Mouse (Mus musculus) limb, embryonic 12.5 days (tissue): Measurements from ENCODE around the gene Zbtb5. TPM values are rescaled to one million over a fixed set of nuclear protein-coding genes. Genes with fewer than 3 reads are reported as not detected.
"Not testable (repeated sequence)": the region's sequence is repeated elsewhere in the genome, so short reads cannot be mapped to it uniquely, and the experiment has no call there.

ENCODE experiments used
- ATAC-seq: fragments of 200-750 bp; cut with Nextera tagmentation; 2 replicates; pipeline ENCODE4 v1.8.0; 2017; ENCODE audit warnings: low read depth, moderate TSS enrichment; ENCODE audit not compliant: insufficient number of reproducible peaks, insufficient read depth, low FRiP score, low TSS enrichment
- H3K27ac ChIP-seq: fragments of 300-500 bp; sonication (generic); 2 replicates; pipeline ENCODE4 v1.5.1; 2016; ENCODE audit warnings: mild to moderate bottlenecking, moderate library complexity
- H3K27me3 ChIP-seq: fragments of 300-500 bp; sonication (generic); 2 replicates; pipeline ENCODE4 v1.6.1; 2016; ENCODE audit warnings: mild to moderate bottlenecking, moderate library complexity
- H3K36me3 ChIP-seq: fragments of 300-500 bp; sonication (generic); 2 replicates; pipeline ENCODE4 v1.6.1; 2016; ENCODE audit warnings: mild to moderate bottlenecking, moderate library complexity
- H3K4me1 ChIP-seq: fragments of 300-500 bp; sonication (generic); replicated peaks from 2 replicates; pipeline ENCODE4 v1.6.1; 2016
- H3K4me2 ChIP-seq: fragments of 300-500 bp; sonication (generic); 2 replicates; pipeline ENCODE4 v1.6.1; 2016; ENCODE audit warnings: mild to moderate bottlenecking, moderate library complexity
- H3K4me3 ChIP-seq: fragments of 300-500 bp; sonication (generic); replicated peaks from 2 replicates; pipeline ENCODE4 v1.5.1; 2016; ENCODE audit warnings: mild to moderate bottlenecking
- H3K9ac ChIP-seq: fragments of 300-500 bp; sonication (generic); replicated peaks from 2 replicates; pipeline ENCODE4 v1.6.1; 2016; ENCODE audit warnings: mild to moderate bottlenecking, moderate library complexity
- H3K9me3 ChIP-seq: fragments of 300-500 bp; sonication (generic); 2 replicates; pipeline ENCODE4 v1.6.1; 2016; ENCODE audit warnings: mild to moderate bottlenecking, moderate library complexity
- WGBS: fragments of 180-500 bp; shearing (Covaris S2); methylation state at CpG from one replicate; pipeline ENCODE4 v1.1.7; 2016; 5-methylcytosine and 5-hydroxymethylcytosine counted together
- polyA plus RNA-seq: library from polyadenylated mRNA; unstranded; fragments of >200 nt; fragmentation: Nextera tagmentation; extraction: Ambion mirVana; gene quantifications from 2 replicates; pipeline ENCODE4 v1.2.1, GENCODE M21; 2016

The Zbtb5 gene
- polyA plus RNA-seq = 41.7 and 42.5 TPM in 2 replicates

- Histone ChIP-seq H3K4me2 (peak within 1 kb of the TSS; percentile 79), H3K36me3 (no peaks in the 10 kb centered on the region; the same call in 1 of the 2 replicates), H3K27me3 (no peaks in the 10 kb centered on the region), H3K4me1 (peaks cover 23% of the 10 kb centered on the region), H3K9ac (peak within 1 kb of the TSS; percentile 85), H3K27ac (peak within 1 kb of the TSS; percentile 98), H3K4me3 (peak within 1 kb of the TSS; percentile 71), H3K9me3 (no peaks in the 10 kb centered on the region)
- under 1% methylated on average over 63 of the region's 63 CpGs for WGBS
- peak; percentile 98 for ATAC-seq
Observed at GRCm38 (mm10) chr4:45012105-45012975, at the start of gene Zbtb5. Gene Zbtb5 (minus strand): TSS chr4:45012412.

GRCm38 (mm10) chr4:45055451-45055850 is 43.2 kb upstream of the Zbtb5 start:
- no peak overlapping the region for H3K4me3 ChIP-seq
- no peaks in the 10 kb centered on the region for H3K9me3 ChIP-seq
- no peak overlapping the region for H3K27ac ChIP-seq
- H3K9ac ChIP-seq = no peak overlapping the region
- ATAC-seq = no peak
- H3K4me1 ChIP-seq = no peaks in the 10 kb centered on the region
- H3K4me2 ChIP-seq = no peak overlapping the region
- WGBS = 90% methylated on average over 8 of the region's 8 CpGs
- H3K36me3 ChIP-seq = peaks cover 62% of the 10 kb centered on the region
- no peaks in the 10 kb centered on the region for H3K27me3 ChIP-seq

GRCm38 (mm10) chr4:45054862-45055261 is 42.6 kb upstream of the Zbtb5 start:
- H3K27ac ChIP-seq = no peak overlapping the region
- no peak overlapping the region for H3K4me3 ChIP-seq
- no peak overlapping the region for H3K4me2 ChIP-seq
- peaks cover 64% of the 10 kb centered on the region for H3K36me3 ChIP-seq
- ATAC-seq = no peak
- no peaks in the 10 kb centered on the region for H3K4me1 ChIP-seq
- H3K9ac ChIP-seq = no peak overlapping the region
- 64% methylated on average over 3 of the region's 3 CpGs for WGBS
- H3K27me3 ChIP-seq = no peaks in the 10 kb centered on the region
- H3K9me3 ChIP-seq = no peaks in the 10 kb centered on the region

- Histone ChIP-seq H3K9ac (no peak overlapping the region), H3K4me1 (no peaks in the 10 kb centered on the region), H3K4me2 (no peak overlapping the region), H3K27ac (no peak overlapping the region), H3K27me3 (no peaks in the 10 kb centered on the region), H3K36me3 (peaks cover 79% of the 10 kb centered on the region), H3K4me3 (no peak overlapping the region), H3K9me3 (no peaks in the 10 kb centered on the region)
- WGBS = 86% methylated on average over 9 of the region's 9 CpGs
- no peak for ATAC-seq
Observed at GRCm38 (mm10) chr4:45047956-45048355, 35.7 kb upstream of the Zbtb5 start.

- H3K36me3 ChIP-seq = peaks cover 84% of the 10 kb centered on the region
- no peaks in the 10 kb centered on the region for H3K27me3 ChIP-seq
- H3K9me3 ChIP-seq = no peaks in the 10 kb centered on the region
- no peak overlapping the region for H3K4me3 ChIP-seq
- 88% methylated on average over 9 of the region's 9 CpGs for WGBS
- H3K4me1 ChIP-seq = no peaks in the 10 kb centered on the region
- no peak overlapping the region for H3K27ac ChIP-seq
- H3K9ac ChIP-seq = no peak overlapping the region
- no peak overlapping the region for H3K4me2 ChIP-seq
- ATAC-seq = no peak
Observed at GRCm38 (mm10) chr4:45047286-45047887, 35.2 kb upstream of the Zbtb5 start.

GRCm38 (mm10) chr4:45046679-45047078 is 34.5 kb upstream of the Zbtb5 start:
- no peak overlapping the region for H3K9ac ChIP-seq
- no peak overlapping the region for H3K4me3 ChIP-seq
- 93% methylated on average over 5 of the region's 5 CpGs for WGBS
- H3K4me2 ChIP-seq = no peak overlapping the region
- H3K36me3 ChIP-seq = peaks cover 89% of the 10 kb centered on the region
- H3K4me1 ChIP-seq = no peaks in the 10 kb centered on the region
- ATAC-seq = no peak
- no peaks in the 10 kb centered on the region for H3K27me3 ChIP-seq
- no peaks in the 10 kb centered on the region for H3K9me3 ChIP-seq
- H3K27ac ChIP-seq = no peak overlapping the region

GRCm38 (mm10) chr4:45040795-45041194 is 28.6 kb upstream of the Zbtb5 start:
- Histone ChIP-seq H3K9ac (no peak overlapping the region), H3K4me3 (no peak overlapping the region), H3K27me3 (no peaks in the 10 kb centered on the region), H3K4me2 (no peak overlapping the region), H3K9me3 (no peaks in the 10 kb centered on the region), H3K36me3 (peaks cover 79% of the 10 kb centered on the region), H3K27ac (no peak overlapping the region), H3K4me1 (no peaks in the 10 kb centered on the region)
- 85% methylated on average over 7 of the region's 7 CpGs for WGBS
- ATAC-seq = no peak

- WGBS = 89% methylated on average over 7 of the region's 7 CpGs
- not testable (repeated sequence) for H3K27ac ChIP-seq, H3K4me1 ChIP-seq, ATAC-seq, H3K9ac ChIP-seq, H3K4me3 ChIP-seq, H3K4me2 ChIP-seq, H3K9me3 ChIP-seq, H3K27me3 ChIP-seq
- peaks cover 79% of the 10 kb centered on the region for H3K36me3 ChIP-seq
Observed at GRCm38 (mm10) chr4:45039546-45039945, 27.3 kb upstream of the Zbtb5 start.

GRCm38 (mm10) chr4:45038879-45039278 is 26.7 kb upstream of the Zbtb5 start:
- not testable (repeated sequence) for H3K4me1 ChIP-seq, H3K9ac ChIP-seq, H3K4me2 ChIP-seq, ATAC-seq, H3K27me3 ChIP-seq, H3K9me3 ChIP-seq, H3K4me3 ChIP-seq, H3K27ac ChIP-seq
- WGBS = 62% methylated on average over 8 of the region's 8 CpGs
- peaks cover 79% of the 10 kb centered on the region for H3K36me3 ChIP-seq

- Histone ChIP-seq H3K4me3 (no peak overlapping the region), H3K9me3 (no peaks in the 10 kb centered on the region), H3K27ac (no peak overlapping the region), H3K27me3 (no peaks in the 10 kb centered on the region), H3K4me2 (no peak overlapping the region), H3K36me3 (peaks cover 79% of the 10 kb centered on the region), H3K9ac (no peak overlapping the region), H3K4me1 (no peaks in the 10 kb centered on the region)
- 87% methylated on average over 13 of the region's 13 CpGs for WGBS
- no peak for ATAC-seq
Observed at GRCm38 (mm10) chr4:45037455-45038410, 25.5 kb upstream of the Zbtb5 start.

GRCm38 (mm10) chr4:45036571-45036970 is 24.4 kb upstream of the Zbtb5 start:
- H3K9ac ChIP-seq = no peak overlapping the region
- H3K27ac ChIP-seq = no peak overlapping the region
- H3K36me3 ChIP-seq = peaks cover 81% of the 10 kb centered on the region
- no peaks in the 10 kb centered on the region for H3K27me3 ChIP-seq
- no peak overlapping the region for H3K4me3 ChIP-seq
- H3K4me1 ChIP-seq = no peaks in the 10 kb centered on the region
- no peaks in the 10 kb centered on the region for H3K9me3 ChIP-seq
- WGBS = 92% methylated on average over 5 of the region's 5 CpGs
- no peak for ATAC-seq
- no peak overlapping the region for H3K4me2 ChIP-seq
